ENCODE assay signal across 21 mouse cellular contexts in genomic region chr12:117380836-117381235, GRCm38 (mm10).
"Had no signal": no experiment of that assay in that cellular context is flagged by ENCODE, and none has a peak within 500 bp of the region (broad histone marks: within the 10 kb centered on the region; RNA-seq: fewer than 3 reads in every experiment).

No protein-coding gene starts in this region.

- H3K27me3 ChIP-seq: limb, embryonic 12.5 days; limb, embryonic 15.5 days; midbrain, embryonic 12.5 days; midbrain, embryonic 15.5 days; stomach, embryonic 15.5 days had no signal

- H3K4me3 ChIP-seq: left cerebral cortex, adult 2 months; limb, embryonic 12.5 days; limb, embryonic 15.5 days; midbrain, embryonic 12.5 days; midbrain, embryonic 15.5 days; myocyte; neural tube, embryonic 13.5 days; stomach, embryonic 15.5 days had no signal

- H3K4me2 ChIP-seq: limb, embryonic 12.5 days; limb, embryonic 15.5 days; liver, embryonic 11.5 days; lung, embryonic 14.5 days; midbrain, embryonic 12.5 days; midbrain, embryonic 15.5 days; neural tube, embryonic 13.5 days; stomach, embryonic 15.5 days had no signal

- H3K36me3 ChIP-seq: limb, embryonic 12.5 days; limb, embryonic 15.5 days; midbrain, embryonic 12.5 days; midbrain, embryonic 15.5 days; neural tube, embryonic 13.5 days; stomach, embryonic 15.5 days had no signal

- ATAC-seq: liver, postnatal 0 days; lung, postnatal 0 days; midbrain, embryonic 15.5 days had no signal

- H3K9me3 ChIP-seq: limb, embryonic 15.5 days; midbrain, embryonic 12.5 days; midbrain, embryonic 15.5 days; neural tube, embryonic 13.5 days; stomach, embryonic 15.5 days had no signal

- H3K27ac ChIP-seq: left cerebral cortex, adult 2 months; limb, embryonic 12.5 days; limb, embryonic 15.5 days; liver, embryonic 14.5 days; macrophage; midbrain, embryonic 12.5 days; midbrain, embryonic 15.5 days; neural tube, embryonic 13.5 days; stomach, embryonic 15.5 days had no signal

- H3K4me1 ChIP-seq: limb, embryonic 15.5 days; midbrain, embryonic 12.5 days; midbrain, embryonic 15.5 days; neural tube, embryonic 13.5 days; stomach, embryonic 15.5 days had no signal

- H3K9ac ChIP-seq: limb, embryonic 12.5 days; limb, embryonic 15.5 days; liver, embryonic 14.5 days; liver, postnatal 0 days; lung, embryonic 14.5 days; midbrain, embryonic 12.5 days; midbrain, embryonic 15.5 days; neural tube, embryonic 13.5 days; stomach, embryonic 15.5 days had no signal

- DNase-seq: kidney, postnatal 10 days; kidney, postnatal 36 days; layer of hippocampus, postnatal 36 days; liver, postnatal 0 days; lung, embryonic 14.5 days; retina, postnatal 1 day; right cerebral cortex, postnatal 25 days; spleen, adult 18-20 months; thymus, postnatal 25 days had no signal
